Mouse (Mus musculus): Measurements from ENCODE around the gene Hist2h2bb.

Hist2h2bb gene

GRCm38 (mm10) chr3:96300706-96301529, 31.4 kb downstream of the Hist2h2bb start:
- peak in 1 of 2 experiments; percentile 53 for DNase-seq (ENCODE audit: low spot score in 2 of 2)

- no peak for DNase-seq (ENCODE audit: low spot score in 2 of 2)
Measured at GRCm38 (mm10) chr3:96302076-96302475, 32.5 kb downstream of the Hist2h2bb start.

GRCm38 (mm10) chr3:96306506-96306905, 37.0 kb downstream of the Hist2h2bb start:
- DNase-seq (ENCODE audit: low spot score in 2 of 2), result no peak

GRCm38 (mm10) chr3:96309441-96309840, 39.9 kb downstream of the Hist2h2bb start:
- DNase-seq (ENCODE audit: low spot score in 2 of 2), result no peak

- peak in 1 of 2 experiments; percentile 39 for DNase-seq (ENCODE audit: low spot score in 2 of 2)
Measured at GRCm38 (mm10) chr3:96312341-96313098, 43.0 kb downstream of the Hist2h2bb start.

Data from urinary bladder, postnatal 4 days (tissue).